Mouse (Mus musculus) spleen, postnatal 36 days (tissue): ENCODE measurements around the gene Klhdc7a.

ENCODE experiments used
- DNase-seq, 2 experiments: peaks; one replicate each; pipeline ENCODE4 v3.0.0; 2022; ENCODE audit warnings: low spot score in 2 of 2, mixed read lengths in 1 of 2

The Klhdc7a gene

GRCm38 (mm10) chr4:139960724-139961315, 7.0 kb downstream of the Klhdc7a start:
- DNase-seq, result no peak

GRCm38 (mm10) chr4:139960086-139960713, 7.6 kb downstream of the Klhdc7a start:
- no peak for DNase-seq

- no peak for DNase-seq
Observed at GRCm38 (mm10) chr4:139959188-139959587, 8.6 kb downstream of the Klhdc7a start.

GRCm38 (mm10) chr4:139950876-139951485, 16.8 kb downstream of the Klhdc7a start:
- no peak for DNase-seq

- DNase-seq, result no peak
Observed at GRCm38 (mm10) chr4:139950431-139950848, 17.4 kb downstream of the Klhdc7a start.

GRCm38 (mm10) chr4:139948591-139948990, 19.2 kb downstream of the Klhdc7a start:
- DNase-seq, result no peak

GRCm38 (mm10) chr4:139947341-139947740, 20.5 kb downstream of the Klhdc7a start:
- no peak for DNase-seq

- no peak for DNase-seq
Observed at GRCm38 (mm10) chr4:139941831-139942230, 26.0 kb downstream of the Klhdc7a start.

- DNase-seq, result no peak
Observed at GRCm38 (mm10) chr4:139935557-139935956, 32.3 kb downstream of the Klhdc7a start.

- no peak for DNase-seq
Observed at GRCm38 (mm10) chr4:139932970-139933801, 34.6 kb downstream of the Klhdc7a start.

GRCm38 (mm10) chr4:139931790-139932510, 35.9 kb downstream of the Klhdc7a start:
- DNase-seq, result no peak

GRCm38 (mm10) chr4:139930885-139931284, 36.9 kb downstream of the Klhdc7a start:
- DNase-seq, result no peak

GRCm38 (mm10) chr4:139926161-139926561, 41.7 kb downstream of the Klhdc7a start:
- DNase-seq, result no peak

GRCm38 (mm10) chr4:139925275-139926160, 42.3 kb downstream of the Klhdc7a start:
- no peak for DNase-seq

- DNase-seq, result no peak
Observed at GRCm38 (mm10) chr4:139916731-139917130, 51.1 kb downstream of the Klhdc7a start.
